Mouse (Mus musculus) MN1 (cell line): Measurements from ENCODE around the gene Rbpj.
A peak's percentile ranks its signal among the peaks of the same experiment; 100 is the strongest.
"Not testable (repeated sequence)": the region's sequence is repeated elsewhere in the genome, so short reads cannot be mapped to it uniquely, and the experiment has no call there.

Experiments used
- DNase-seq: peaks from one replicate; pipeline ENCODE4 v3.0.0-alpha.2; 2016; ENCODE audit warnings: low spot score

The Rbpj gene

DNA sequence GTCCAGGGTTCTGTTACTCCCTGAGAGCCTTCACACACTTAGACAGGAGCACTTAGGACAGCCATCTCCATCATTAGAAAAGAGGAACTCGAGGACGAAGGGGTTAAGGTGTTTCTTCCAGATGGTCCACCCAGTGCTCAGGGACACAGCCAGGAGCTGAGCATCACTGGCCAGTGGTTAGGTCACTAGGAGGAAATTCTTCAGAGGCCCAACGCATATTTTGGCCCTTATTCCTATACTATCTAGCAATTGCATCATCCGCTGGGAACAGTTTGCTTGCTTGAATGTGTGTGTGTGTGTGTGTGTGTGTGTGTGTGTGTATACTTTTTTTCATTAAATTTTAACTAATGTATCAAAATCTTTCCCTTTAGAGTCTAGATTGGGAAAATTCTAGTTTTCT lies 45.5 kb downstream of the Rbpj start:
- DNase-seq: peak; percentile 58

DNA sequence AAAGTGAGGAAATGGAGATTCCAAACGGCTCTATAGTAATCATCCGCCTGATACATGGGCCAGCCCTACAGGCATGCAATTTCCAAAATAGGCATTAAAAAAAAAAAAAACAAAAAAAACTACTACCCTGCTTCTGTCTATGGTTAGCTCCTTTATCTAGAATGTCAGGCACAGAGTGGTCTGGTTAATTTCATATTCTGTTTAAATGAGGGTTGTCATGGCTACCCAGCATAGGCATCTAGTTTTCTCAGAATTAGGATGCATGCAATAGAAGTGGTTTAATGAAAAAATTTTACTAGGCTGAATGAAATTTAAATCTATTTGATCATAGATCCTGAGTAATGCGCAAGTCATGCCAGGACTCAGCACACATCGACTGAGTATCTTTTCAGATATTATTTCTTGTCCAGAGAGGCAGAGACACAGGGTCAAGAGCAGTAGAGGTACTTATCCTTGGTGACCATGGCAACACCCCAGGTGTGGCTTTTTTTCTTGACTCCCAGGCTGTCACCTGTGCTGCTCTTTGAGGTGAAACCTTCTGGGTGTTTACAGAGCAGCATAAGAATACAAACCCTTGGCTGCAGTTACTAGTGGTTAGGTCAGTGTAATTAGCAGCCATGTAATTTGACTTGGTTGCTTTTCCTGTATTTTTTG lies 49.1 kb downstream of the Rbpj start:
- DNase-seq: peak; percentile 72

DNA sequence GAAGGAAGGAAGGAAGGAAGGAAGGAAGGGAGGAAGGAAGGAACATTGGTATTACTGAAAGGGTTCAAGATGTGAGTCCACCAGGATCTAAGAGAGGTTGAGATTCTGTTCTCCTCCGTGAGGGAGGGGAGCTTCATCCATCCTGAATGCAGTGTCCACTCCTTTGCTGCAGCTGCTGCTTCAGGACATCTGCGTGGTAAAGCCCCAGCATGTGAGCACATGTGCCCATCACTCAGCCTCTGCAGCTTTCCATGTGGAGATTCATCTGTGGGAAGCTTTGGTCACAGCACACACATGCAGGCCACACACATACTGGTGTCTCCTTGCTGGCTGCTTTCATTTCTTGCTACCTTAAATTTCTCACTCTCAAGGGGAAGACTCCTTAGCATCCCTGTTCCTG lies 50.5 kb downstream of the Rbpj start:
- DNase-seq: no peak

DNA sequence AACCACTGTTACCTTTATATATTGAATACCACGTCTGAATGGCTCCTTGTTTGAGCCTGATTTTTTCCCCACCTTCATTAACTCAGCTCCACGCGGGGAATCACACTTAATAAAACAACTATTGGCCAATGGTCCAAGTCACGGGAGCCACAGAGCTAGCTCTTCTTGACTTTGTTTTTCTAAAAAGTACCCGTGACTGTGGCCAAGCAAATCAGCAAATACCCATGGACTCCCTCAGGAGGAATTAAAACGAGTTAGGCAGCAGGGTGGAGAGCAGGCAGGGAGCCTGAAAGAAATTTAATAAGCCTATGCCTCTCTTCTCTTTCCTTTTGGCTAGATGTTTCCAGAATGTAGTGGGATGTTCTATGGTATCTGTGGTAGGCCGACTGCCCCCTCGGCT lies 51.9 kb downstream of the Rbpj start:
- no peak for DNase-seq

DNA sequence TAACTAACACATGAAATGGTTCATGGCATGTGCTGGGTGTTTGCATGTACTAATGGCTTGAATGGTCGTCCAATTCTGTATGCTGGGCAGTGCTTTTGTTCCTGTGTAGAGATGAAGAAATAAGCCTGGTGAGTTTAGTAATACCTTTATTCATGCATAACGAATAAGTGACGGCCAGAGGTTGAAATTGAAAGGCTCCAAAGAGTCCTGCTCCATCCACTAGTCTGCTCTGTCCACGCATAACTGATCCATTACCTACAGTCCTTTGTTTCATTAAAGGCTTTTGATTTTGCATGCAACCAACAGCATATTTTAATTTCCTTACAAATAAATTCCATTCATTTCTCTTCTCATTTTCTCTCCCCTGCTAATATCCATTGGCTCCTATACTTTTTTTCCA lies 53.2 kb downstream of the Rbpj start:
- DNase-seq: no peak

DNA sequence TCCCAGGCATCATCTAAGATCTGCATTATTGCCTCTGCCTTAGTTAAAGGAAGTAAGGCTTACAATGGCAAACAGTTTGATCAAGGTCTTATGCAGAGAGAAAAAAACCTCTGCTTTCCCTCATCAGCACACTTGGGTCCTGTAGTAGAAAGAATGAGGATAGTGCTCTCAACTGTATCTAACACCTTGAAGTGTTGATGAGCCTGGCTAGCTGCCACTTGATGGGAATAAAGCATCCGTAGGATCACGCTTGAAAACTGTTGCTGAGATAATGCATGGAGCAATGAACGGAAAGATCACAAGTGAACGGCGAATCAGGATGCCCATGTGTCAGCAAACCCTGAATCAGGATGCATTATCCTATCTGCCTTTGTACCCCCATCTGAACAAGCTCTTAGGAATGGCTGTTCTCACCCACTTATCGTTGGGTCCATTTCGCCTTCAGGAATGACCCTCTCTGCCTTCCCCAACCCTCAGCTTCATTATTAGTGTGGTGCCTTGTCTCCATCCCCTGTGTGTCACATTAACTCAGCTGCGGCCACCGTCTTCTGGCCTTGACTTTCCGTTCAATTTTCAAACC lies 54.1 kb downstream of the Rbpj start:
- no peak for DNase-seq

DNA sequence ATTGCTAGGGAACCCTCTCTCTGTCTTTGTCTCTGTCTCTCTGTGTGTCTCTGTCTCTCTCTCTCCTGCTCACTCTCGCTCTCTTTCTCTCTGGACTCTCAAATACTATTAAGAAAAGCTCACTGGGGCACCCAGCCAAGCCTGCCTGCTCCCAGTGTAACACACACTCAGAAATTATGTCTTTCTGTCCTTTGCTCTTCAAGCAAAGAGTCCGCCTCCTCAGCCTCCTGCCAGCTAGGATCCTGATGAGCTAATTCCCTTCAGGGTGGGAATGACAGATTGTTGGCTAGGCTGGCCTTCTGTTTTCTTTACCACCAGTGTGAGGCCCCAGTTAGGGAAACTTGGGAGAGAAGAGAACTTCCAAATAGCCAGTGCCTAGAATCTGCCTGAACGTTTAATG lies 57.1 kb downstream of the Rbpj start:
- peak; percentile 32 for DNase-seq

DNA sequence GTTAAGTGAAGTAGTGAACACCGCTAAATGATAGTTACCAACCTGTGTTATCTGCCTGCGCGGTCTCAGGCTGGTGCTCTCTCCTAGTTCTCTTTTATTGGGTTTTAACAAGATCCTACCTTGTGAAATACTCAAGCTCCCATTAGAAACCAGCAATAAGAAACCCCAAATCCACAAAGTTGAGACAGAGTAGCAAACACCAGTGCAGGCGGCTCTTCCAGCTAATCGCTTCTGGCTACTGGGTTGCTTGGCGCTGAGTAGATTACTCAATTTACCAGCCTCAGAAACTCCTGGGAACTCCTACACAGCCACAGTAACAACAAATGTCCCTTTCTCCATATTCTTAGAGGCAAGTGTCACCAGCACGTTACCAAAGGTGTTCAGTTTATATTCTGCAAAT lies 58.2 kb downstream of the Rbpj start:
- DNase-seq: no peak

DNA sequence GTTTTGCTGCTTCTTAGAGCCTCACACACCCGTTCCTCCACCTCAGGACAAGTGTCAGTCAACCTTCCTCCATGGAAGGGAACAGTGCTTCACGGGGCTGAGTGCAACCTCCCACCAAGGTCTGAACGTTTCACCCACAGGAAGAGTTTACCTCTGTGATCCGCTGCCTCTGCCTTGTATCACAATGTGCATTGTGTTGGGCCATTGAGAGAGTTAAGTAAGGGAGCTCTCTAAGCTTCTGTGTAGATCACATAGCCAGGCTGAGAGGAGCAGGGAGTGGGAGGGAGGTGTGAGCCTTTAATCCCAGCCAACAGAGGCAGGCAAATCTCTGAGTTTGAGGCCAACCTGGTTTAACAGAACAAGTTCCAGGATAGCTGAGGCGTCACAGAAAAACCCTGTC lies 58.9 kb downstream of the Rbpj start:
- no peak for DNase-seq

DNA sequence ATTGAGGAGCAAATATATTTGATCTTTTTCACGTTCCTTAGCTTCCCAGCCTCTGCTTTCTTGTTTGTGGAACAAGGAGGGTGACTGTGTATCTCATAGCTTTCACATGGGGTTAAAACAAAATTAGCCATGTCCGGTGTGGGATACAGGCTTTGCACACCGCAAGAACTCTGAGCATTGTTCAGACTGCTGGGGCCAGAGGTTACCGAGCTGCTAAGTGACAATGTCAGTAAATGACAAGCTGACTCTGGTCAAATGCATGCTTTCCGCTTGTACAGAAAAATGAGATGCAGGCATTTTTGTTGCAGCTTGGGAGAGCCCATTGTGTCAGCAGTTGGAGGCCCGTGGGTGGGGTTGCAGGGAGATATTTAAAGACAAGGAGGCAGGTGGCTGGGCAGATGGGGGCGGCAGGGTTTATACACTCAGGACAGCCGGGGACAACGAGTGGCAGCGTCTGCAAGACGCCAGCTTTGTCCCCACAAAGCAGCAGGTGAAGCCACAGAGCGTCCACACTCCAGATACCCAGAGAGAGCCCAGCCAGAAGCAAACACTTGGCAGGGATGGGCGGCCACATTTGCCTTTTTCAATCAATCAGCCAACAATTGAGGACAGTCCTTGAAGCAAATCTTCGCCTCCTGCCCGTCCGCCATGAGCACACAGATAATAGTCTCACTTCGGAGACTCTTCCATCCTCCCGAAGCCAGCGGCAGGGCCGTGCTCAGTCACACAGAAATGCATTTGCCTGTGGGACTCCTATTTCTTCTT lies 59.5 kb downstream of the Rbpj start:
- no peak for DNase-seq

DNA sequence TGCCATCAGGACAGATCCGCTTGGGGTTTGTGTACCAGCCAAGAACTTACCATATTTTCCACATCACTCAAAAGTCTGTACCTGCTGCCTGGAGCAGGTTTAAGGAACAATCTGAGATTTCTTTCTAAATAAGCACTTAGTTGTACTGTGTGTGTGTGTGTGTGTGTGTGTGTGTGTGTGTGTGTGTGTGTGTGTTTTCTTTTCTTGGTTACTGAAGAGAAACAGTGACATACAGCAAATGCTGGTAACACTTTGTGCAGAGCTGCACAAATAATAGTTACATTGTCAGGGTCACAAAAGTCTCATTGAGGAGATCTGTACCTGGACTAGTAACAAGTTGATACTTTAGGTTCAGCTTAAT lies 60.1 kb downstream of the Rbpj start:
- no peak for DNase-seq

DNA sequence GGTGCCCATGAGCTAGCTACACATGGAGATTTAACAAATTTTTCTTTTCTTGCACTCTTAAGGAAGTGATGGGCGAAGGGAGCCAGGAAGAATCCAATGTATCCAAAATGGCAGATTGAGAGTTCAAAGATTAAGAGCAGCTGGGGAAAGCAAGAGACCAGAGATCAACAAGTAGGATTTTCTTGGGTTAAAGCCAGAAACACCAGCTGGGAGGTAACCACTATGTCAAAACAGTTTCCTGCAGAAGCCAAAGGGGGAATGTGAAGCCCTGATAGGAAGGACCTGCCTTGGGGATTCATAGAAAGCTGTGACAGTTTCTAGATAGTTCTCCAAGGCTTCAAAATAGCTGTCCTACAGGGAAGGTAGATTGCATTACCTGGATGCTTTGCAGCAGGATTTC lies 63.9 kb downstream of the Rbpj start:
- DNase-seq: no peak

DNA sequence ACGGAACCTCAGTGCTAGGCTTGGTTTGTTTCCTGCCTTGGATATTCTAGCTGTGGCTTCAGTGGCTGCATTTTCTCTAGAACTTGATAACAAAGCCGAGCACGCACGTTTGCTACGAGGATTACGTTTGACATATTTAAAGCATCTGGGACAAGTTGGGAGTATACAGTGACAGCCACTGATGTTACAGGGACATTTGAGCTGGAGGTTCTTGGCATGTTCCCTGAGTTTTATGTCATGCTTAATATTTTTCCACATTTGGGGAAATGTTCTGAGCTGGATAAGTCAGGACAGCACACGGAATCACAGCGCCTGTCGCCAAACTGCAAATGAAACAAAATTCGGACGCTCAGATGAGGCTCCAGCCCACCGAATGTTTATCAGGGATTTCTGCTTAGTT lies 69.1 kb downstream of the Rbpj start:
- no peak for DNase-seq

DNA sequence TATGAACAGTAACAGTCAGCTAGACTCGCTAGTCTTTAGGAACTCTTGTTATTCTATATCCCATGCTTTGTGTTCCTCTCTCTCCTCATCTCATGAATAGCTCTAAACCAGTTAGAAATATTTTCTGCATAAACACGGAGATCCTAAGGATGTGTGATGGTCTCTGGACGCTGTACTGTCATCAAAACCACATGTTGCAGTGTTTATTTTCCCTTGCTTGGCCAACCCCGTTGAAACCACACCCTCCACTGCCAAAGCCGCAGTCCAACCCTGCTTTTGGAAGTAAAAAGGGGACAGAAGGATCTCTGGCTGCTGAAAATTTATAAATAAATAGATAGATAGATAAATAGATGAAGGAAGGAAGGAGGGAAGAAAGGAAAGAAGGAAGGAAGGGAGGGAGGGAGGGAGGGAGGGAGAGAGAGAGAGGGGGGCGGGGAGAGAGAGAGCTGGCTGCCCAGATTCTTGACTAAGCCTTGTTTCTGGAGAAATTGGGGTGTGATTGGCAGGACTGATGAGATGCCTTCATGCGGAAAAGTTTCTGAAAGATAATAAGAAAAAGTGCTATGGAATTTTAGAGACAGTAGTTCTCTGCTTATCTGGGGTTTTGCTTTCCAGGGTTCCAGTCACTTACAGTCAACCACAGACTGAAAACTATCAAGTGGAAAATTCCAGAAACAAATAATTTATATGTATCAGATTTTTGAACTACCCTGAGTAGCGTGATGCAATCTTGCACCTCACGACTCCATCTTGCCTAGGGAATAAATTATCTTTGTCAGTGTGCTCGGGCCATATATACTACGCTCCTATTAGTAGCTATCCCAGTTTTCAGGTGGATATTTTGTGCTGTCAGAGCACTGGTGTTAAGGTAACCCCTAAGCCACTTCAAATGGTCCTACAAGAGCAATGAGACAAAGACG lies 70.9 kb downstream of the Rbpj start:
- no peak for DNase-seq

DNA sequence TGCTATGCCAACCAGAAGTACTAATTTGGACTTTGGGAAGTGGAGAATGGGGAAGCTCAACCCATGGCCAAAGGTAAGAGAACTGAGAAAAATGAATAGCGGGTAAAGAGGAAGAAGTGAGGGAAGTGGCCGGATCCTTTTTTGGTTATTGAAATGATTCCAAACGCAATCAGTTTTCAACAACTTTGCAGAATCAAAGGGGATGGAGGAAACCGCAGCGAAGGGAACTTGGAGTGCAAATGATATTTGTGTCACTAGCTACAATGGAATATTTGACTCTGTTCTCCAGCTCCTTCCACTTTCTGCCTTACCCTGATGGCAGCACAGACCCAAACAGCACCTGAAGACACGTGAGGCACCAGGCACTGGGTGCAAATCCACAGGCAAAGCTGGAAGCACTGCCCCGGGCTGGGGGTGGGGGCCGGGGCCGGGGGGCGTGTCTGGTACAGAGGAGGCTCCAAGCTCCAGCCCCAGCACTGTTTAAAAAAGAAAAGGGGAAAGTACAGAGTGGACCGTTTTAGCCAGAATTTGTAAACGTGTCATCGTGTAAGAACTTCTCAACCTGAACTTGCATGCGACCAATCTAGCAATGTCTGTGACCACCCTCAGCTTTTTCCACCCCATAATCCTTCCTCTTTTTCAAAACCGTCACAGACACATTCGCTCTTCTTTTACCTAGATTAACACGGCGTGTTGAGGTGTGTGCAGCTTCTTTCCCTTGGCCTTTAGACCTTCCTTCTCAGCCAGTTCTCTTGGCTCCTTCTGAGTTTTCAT lies 74.1 kb downstream of the Rbpj start:
- no peak for DNase-seq

DNA sequence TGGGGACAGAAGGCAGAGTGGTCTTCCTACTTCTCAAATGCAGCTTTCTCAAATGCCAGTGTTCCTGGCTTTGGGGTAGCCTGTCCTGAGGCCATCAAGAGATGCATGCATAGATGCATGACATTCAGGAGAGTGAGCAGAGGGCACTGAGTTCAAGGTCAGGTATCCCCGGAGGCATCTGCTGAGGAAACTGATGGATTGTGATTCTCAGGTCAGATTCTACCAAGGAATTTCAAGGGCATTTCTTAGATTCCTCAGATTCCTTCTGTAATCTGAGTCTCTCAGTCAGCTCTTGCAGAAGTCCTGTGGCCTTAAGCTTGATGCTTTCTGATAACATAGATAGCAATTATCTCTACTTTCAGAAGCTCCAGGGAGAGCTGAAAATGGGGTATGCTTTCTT lies 76.1 kb downstream of the Rbpj start:
- DNase-seq: no peak

DNA sequence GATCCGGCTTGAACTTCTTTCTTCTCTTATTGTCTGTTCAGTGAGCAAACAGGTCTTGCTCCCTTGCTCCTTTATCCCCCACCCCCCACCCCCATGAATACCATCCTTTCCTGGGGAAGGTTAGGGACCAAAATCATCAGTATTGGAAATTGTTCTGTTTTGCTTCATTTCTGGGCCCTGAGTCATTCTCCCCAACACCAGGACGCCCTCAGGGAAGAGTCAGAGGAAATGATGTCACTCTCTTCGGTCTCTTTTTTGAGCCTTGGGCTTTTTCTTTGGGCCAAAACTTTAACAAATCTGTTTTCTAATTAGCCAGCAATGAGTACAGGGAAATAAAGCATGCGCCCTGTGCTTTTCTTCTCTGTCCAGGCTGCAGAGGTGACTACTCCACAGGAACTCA lies 77.4 kb downstream of the Rbpj start:
- DNase-seq: no peak

DNA sequence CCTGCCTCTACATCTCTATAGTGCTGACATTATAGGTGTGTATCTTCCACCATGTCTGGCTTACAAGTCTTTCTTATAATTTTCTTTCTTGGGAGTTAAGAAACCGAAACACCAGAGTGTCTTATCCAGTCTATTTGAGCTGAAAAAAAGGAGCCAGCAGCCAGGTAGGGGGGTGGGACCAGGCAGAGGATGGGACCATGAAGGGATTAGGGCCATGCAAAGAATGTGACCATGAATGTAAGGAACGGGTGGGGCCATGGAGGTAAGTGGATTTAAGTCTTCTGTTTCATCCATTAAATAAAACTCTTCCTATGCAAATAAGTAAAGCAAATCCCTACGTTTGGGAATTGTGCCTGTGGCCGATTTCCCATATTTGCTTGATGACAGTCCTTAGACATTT lies 78.0 kb downstream of the Rbpj start:
- DNase-seq: no peak

DNA sequence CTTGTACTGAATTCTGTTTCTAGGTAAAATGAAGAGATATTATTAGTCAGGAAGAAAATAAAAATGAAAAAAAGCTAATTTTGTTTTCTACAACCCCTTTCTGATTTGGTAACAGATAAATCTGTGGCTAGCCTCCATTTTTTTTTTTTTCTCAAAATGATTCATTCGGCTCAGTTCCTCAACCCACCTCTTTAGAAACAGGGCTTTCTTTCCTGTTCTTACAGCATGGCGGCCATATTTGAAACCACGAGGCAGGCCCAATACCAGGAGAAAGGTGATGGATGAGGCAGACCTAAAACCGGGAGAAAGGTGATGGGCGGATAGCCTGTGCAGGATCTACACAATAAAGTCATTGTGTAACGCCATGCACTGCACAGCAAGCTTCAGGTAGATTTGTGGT lies 80.5 kb downstream of the Rbpj start:
- DNase-seq: no peak

DNA sequence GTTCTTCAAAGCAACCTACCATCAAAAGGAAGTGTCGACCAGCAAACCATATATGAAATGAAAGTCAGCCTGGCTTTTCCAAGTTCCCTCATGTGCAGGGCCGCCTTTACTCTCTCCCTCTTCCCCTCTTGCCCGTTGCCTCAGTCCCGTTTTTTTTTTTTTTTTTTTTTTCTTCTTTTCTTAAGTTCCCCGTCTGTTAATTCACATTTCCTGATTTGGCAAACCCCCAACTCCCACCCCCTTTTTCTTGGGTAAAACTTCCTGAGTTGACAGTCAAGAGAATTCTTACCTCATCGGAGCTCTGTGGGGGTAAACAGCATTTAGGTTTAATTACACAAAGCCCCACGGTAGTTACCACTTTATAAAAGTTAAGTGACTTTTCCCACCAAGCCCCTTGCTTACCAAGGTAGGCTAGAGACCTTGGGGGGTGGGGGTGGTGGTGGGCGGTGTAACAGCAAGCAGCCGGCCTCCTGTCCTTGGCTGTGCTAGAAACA lies 81.1 kb downstream of the Rbpj start:
- DNase-seq: no peak

DNA sequence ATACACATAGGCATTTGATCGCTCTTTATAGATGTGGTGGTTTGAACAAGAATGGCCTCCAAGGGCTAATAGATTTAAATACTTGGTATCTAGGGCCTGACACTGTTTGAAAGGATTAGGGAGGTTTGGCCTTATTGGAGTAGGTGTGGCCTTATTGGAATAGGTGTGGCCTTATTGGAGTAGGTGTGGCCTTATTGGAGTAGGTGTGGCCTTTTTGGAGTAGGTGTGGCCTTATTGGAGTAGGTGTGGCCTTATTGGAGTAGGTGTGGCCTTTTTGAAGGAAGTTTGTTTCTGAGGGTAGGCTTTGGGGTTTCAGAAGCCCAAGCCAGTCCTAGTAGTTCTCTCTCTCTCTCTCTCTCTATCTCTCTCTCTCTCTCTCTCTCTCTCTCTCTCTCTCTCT lies 84.4 kb downstream of the Rbpj start:
- DNase-seq: not testable (repeated sequence)

DNA sequence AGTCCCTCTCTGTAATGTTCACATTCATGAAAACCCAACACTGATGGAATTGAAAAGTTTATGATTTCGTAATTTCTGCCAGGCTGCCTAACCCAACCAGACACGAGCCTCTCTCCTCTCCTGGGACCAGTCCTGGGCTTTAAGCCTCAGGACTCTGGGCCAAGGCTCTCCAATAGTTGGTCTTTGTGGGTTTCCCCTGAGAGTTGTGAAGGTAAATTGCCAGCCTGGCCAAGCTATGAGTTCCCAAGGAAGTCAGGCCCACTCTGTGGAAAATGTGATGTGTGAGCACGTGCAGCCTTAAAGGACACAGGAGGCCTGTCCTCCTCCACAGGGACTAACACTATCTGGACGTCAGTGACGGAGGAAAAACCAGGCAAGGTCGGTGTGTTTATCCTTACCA lies 85.4 kb downstream of the Rbpj start:
- no peak for DNase-seq
